Mouse (Mus musculus): ENCODE measurements around the gene Adprhl1. TPM values are rescaled to one million over a fixed set of nuclear protein-coding genes. Genes with fewer than 3 reads are reported as not detected.
A peak's percentile ranks its signal among the peaks of the same experiment; 100 is the strongest.

The Adprhl1 gene
- total RNA-seq (2021), result 1 to 10 TPM; 1.2 to 1.4 TPM

DNA sequence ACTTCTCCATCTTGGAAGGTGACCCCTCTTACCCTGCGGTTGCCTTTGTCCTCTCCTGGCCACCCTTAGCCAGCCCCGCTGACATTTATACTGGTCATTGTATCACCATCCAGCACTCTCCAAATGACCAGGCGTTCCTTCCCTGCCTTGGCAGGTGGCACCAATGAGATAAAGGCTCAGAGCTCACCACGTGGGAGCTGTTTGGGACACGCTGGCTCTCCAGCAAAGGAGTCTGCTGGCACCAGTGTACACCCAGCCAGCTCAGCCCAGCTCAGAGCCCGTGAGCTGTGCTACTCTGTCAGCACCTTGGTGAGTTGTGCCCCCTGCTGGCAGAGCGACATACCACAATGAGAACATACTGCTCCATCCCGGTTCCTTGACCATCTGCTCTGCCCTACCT is at the start of gene Adprhl1:
Adprhl1 (minus strand) TSS at position 144 of the 400 bp plus-strand sequence.
- DNase-seq (ENCODE audit: low spot score in 2 of 2), result peak; percentile 68 to 77
- intact Hi-C loops (cut with DNase I), result no loop called here

DNA sequence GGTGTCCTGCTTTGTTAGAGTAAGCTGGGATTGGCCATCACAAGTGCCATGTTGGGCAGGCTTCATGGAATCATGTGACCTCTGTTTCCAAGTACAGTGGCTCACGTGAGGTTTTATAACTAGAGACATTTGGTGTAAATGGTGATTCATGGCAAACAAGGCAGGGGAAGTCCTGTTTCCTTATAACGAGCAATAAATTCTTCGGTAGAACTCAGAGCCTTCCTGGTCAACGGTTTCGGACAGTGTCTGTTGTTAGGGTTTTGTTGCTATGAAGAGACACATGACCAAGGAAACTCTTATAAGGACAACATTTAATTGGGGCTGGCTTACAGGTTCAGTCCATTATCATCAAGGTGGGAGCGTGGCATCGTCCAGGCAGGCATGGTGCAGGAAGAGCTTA is 47.1 kb upstream of the Adprhl1 start:
- intact Hi-C loops (cut with DNase I), result no loop called here
- DNase-seq (ENCODE audit: low spot score in 2 of 2), result no peak

DNA sequence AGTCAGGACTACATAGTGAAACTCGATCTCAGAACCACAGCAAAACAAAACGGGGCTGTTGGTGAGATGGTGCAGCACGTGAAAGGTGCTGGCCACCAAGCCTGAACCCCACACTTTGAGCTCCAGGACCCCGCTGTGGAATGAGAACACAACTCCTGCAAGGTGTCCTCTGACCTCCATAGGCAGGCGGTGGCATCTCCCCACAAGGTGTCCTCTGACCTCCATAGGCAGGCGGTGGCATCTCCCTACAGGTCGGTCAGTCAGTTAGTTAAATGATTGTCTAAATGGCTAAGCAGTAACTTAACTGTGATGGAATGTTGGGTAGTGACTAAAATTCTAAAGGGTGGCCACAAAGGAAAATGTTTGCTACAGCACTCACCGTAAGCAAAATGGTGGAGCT is 45.6 kb upstream of the Adprhl1 start:
- intact Hi-C loops (cut with DNase I), result no loop called here
- no peak for DNase-seq (ENCODE audit: low spot score in 2 of 2)

DNA sequence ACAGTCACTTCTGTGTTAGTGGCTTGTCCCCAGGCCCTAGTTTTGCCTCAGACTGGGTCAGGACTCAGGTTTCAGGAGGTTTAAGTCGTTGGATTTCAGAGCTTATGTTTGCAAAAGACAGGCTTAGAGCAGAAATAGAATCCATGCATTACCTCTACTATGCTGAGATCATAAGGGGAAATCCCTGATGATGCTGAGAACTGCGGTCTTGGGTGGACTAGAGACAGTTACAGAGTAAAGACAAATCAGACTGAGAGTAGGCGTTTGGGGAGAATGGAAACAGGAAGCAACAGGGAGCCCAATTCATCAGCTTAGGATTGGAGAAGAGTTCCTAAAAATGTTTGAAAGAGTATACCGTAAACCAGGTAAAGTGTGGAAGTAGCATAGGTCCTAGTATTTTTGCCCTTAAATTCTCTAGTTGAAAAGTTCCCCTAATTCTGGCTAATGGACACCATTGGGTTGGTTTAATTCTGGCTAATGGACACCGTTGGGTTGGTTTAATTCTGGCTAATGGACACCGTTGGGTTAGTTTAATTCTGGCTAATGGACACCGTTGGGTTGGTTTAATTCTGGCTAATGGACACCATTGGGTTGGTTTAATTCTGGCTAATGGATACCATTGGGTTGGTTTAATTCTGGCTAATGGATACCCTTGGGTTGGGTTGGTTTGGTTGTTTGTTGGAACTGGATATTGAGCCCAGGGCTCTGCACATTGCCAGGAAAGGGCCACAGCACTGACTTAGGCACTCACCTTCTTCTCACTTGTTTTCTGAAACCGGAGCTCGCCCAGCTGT is 39.9 kb upstream of the Adprhl1 start:
- no peak for DNase-seq (ENCODE audit: low spot score in 2 of 2)
- intact Hi-C loops (cut with DNase I), result no loop called here

DNA sequence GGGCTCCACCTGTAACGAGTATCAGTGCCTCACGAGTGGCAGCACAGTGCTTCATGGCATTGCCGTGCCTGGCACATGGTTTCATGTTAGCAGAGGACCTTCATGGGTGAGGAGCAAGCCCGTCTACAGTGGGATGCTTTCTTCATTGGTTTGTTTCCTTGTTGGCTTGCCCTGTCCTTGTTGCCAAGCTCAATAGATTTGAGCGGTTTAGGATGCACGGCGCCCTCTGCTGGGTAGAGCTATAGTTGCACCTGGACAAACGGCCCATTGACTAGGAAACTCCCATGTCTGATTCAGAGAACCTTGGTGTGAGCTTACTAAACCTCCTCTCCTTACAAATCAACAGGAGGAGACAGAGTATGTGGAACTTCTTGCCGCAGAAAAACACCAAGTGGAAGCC is 38.4 kb upstream of the Adprhl1 start:
- DNase-seq (ENCODE audit: low spot score in 2 of 2), result peak; percentile 45 to 76
- intact Hi-C loops (cut with DNase I), result no loop called here

GRCm38 (mm10) chr8:13288646-13289045 is 34.7 kb upstream of the Adprhl1 start:
- no peak for DNase-seq (ENCODE audit: low spot score in 2 of 2)
- intact Hi-C loops (cut with DNase I), result loop anchor here (2.0 kb wide), 1 partner anchor 50 kb away; the partner anchor contains the start of gene Tfdp1

GRCm38 (mm10) chr8:13287692-13288623 is 34.0 kb upstream of the Adprhl1 start, which contains the start of the genes Dcun1d2 and Tmco3:
TSS of gene Dcun1d2 (minus strand) at chr8:13288131.
TSS of gene Tmco3 (plus strand) at chr8:13288190.
- peak; percentile 97 to 98 for DNase-seq (ENCODE audit: low spot score in 2 of 2)
- intact Hi-C loops (cut with DNase I), result loop anchor here (2.0 kb wide), 1 partner anchor 51 kb away; the partner anchor contains the start of gene Tfdp1

DNA sequence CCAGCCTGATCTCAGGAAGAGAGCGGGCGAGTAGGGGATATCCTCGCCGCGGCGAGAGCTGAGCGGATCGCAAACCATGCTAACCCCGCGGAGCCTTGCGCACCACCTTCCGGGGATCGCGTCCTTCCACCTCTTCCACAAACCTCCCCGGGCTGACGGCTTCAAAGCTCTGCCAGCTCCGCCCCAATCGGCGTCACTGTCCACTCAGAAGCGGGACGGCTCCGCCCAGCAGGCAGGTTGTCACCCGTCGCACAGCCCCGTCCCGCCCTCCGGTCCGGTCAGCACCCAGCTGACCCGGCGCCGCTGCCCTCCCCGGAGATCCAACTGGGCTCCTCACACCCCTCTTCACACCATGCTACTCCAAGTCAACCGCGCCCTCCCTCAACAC is 33.3 kb upstream of the Adprhl1 start:
- intact Hi-C loops (cut with DNase I), result no loop called here

DNA sequence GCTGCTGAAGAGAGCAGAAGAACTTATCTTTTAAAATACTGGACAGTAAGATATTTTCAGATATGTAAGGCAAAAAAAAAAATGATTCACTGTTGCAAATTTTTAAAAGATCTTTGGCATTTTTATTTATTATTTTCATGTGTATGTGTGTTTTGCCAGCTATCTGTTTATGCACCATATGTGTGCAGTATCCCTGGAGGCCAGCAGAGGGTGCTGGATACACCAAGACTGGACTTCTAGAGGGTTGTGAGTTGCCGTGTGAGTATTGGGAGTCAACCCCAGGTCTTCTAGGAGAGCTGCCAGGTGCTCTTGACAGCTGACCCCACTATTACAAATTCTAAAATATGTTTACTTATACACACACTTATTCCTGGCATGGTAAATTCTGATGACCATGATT is 29.2 kb upstream of the Adprhl1 start:
- no peak for DNase-seq (ENCODE audit: low spot score in 2 of 2)
- intact Hi-C loops (cut with DNase I), result no loop called here

More for the DNA sequence above, 33.3 kb upstream of the Adprhl1 start:
- peak; percentile 77 to 82 for DNase-seq (ENCODE audit: low spot score in 2 of 2)

DNA sequence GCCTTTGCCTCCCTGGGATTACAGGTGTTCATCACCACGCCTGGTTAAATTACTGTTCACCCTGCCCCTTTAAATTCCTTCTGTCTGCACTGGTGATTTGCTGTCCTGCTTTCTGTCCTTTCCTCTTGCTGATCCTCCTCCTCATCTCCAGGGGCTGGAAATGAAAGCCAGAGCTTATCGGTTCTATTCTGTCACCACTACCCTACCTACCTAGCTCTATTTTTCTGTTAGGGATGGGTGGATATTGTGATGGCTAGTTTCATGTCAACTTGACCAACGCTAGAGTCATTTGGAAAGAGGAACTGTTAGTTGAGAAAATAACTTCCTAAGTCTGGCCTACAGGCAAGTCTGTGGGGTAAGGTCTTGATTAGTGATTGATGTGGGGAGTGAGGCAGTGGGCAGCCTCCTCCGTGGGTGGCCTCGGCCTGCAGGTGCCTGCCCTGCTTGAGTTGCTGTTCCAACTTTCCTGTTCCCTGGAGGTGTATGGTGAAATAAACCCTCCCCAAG is 23.0 kb upstream of the Adprhl1 start:
- DNase-seq (ENCODE audit: low spot score in 2 of 2), result no peak
- intact Hi-C loops (cut with DNase I), result no loop called here

GRCm38 (mm10) chr8:13272834-13273233 is 18.9 kb upstream of the Adprhl1 start:
- intact Hi-C loops (cut with DNase I), result no loop called here
- DNase-seq (ENCODE audit: low spot score in 2 of 2), result no peak

- no peak for DNase-seq (ENCODE audit: low spot score in 2 of 2)
- intact Hi-C loops (cut with DNase I), result no loop called here
These were observed 13.6 kb upstream of the Adprhl1 start for GRCm38 (mm10) chr8:13267566-13267965.

- no peak for DNase-seq (ENCODE audit: low spot score in 2 of 2)
- intact Hi-C loops (cut with DNase I), result no loop called here
These were observed 9.4 kb upstream of the Adprhl1 start for GRCm38 (mm10) chr8:13263376-13263775.

- intact Hi-C loops (cut with DNase I), result no loop called here
- no peak for DNase-seq (ENCODE audit: low spot score in 2 of 2)
These were observed 549 bp downstream of the Adprhl1 start for GRCm38 (mm10) chr8:13253413-13253812.

- intact Hi-C loops (cut with DNase I), result no loop called here
- no peak for DNase-seq (ENCODE audit: low spot score in 2 of 2)
These were observed 1.1 kb downstream of the Adprhl1 start for GRCm38 (mm10) chr8:13252837-13253236.

- DNase-seq (ENCODE audit: low spot score in 2 of 2), result no peak
- intact Hi-C loops (cut with DNase I), result no loop called here
These were observed 9.6 kb downstream of the Adprhl1 start for GRCm38 (mm10) chr8:13244343-13244880.

- DNase-seq (ENCODE audit: low spot score in 2 of 2), result no peak
- intact Hi-C loops (cut with DNase I), result no loop called here
These were observed 10.7 kb downstream of the Adprhl1 start for GRCm38 (mm10) chr8:13242985-13243870.

DNA sequence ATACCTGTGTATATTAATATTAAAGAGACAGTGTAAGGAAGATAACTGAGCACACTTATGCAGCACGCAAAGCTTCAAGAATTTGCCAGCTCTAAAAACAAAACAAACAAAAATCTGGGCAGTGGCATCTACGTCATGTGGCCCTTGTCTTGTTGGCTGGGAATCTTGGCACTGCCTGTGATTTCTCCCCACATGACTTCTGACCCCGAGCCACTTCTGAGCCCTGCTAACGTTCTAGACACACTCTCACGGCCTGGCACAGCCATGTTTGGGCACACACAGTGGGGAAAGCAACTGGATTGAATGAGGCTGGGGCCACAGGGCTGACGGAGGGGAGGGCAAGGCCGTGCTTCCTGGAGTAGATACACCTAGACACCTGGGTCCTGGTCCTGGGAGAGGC is 13.3 kb downstream of the Adprhl1 start:
- DNase-seq (ENCODE audit: low spot score in 2 of 2), result no peak
- intact Hi-C loops (cut with DNase I), result no loop called here

DNA sequence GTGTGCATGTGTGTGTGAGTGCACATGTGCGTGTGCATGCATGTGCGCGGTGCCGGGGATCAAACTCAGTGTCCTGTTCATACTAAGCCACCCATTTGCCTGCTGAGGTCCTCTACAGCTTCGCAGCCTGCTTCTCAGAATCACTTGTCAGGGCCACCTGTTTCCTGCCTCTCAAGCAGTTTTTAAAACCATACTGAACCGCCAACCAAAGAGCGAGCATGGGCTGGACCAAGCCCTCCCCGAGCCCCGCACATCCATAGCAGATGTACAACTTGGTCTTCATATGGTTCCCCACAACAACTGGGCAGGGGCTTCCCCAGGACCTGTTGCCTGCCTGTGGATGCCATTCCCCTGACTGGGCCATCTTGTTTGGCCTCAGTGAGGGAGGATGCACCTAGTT is 13.9 kb downstream of the Adprhl1 start:
- DNase-seq (ENCODE audit: low spot score in 2 of 2), result no peak
- intact Hi-C loops (cut with DNase I), result no loop called here
